Mouse (Mus musculus) left cerebral cortex, postnatal 10 days (tissue): ENCODE data around the gene Ice2. TPM values are rescaled to one million over a fixed set of nuclear protein-coding genes. Genes with fewer than 3 reads are reported as not detected.
A peak's percentile ranks its signal among the peaks of the same experiment; 100 is the strongest.

Experiments
- DNase-seq, 2 experiments: peaks; one replicate each; pipeline ENCODE4 v3.0.0; 2021 to 2022; ENCODE audit warnings: low spot score in 2 of 2, mixed read lengths in 1 of 2; ENCODE audit errors: extremely low spot score in 1 of 2
- intact Hi-C: fragments of 180-260 bp; cut with DNase I; formaldehyde crosslinking; loops from one replicate; pipeline ENCODE4 v1.15.1; 2025
- total RNA-seq, 2 experiments: library from RNA; stranded (reverse); gene quantifications; 2 replicates each; pipeline ENCODE4 v1.2.3; 2021

Gene Ice2
- total RNA-seq, 2 experiments from 2014 or later: 8.3 to 8.9 TPM

- DNase-seq: no peak
- intact Hi-C loops: no loop called here
Observed at GRCm38 (mm10) chr9:69455391-69455790, 57.7 kb downstream of the Ice2 start.

DNA sequence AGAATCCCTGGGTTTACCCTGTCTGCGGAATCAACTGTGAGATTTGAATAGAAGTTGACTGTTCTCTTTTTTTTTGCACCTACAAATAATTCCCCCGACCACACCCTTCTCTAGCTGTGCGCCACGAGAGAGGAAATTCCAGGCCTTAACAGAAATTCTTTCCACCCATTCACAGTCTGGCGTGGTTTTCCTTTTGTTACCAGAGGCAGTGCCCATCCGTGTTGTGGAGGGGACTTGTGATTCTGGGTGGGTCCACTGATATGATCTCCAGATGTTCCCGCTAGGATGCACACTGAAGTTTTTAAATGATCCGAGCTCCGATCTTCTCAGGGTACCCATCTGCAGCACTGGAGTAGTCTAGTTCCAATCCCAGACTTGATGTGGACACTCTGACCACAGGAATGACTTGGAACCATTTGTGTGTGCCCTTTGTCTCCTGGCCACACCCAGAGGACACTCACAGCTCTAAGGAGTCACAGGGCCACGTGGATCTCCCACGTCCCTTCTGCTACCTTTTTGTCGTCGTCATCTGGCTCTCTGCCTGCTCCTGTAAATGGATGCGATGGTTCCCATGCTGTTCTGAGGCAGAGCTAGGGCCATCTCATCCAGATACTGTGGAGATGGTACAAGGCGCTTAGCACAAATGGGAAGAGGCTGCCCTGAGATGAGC lies 58.8 kb downstream of the Ice2 start:
- intact Hi-C loops: no loop called here
- DNase-seq: no peak

DNA sequence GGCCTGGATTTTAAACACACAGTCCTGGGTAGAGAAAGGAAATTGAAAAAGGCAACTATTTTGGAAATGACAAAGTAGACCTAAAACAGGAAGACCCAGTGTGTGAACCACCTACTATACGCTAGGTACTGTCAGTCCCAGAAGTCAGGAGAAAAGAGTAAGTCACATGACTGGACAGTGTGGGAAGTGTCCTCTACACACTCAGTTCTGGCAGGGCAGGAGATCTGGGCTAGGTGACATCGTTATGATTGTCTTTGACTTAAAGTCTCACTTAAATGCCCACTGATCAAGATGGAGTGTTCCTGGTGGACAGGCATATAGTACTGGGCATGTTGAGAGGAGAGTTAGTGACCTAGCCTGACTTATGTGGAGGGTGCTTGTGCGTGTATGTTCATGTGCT lies 59.4 kb downstream of the Ice2 start:
- DNase-seq: no peak
- intact Hi-C loops: no loop called here

- peak in 1 of 2 experiments; percentile 63 for DNase-seq
- intact Hi-C loops: no loop called here
Observed at GRCm38 (mm10) chr9:69457747-69458625, 60.3 kb downstream of the Ice2 start.

DNA sequence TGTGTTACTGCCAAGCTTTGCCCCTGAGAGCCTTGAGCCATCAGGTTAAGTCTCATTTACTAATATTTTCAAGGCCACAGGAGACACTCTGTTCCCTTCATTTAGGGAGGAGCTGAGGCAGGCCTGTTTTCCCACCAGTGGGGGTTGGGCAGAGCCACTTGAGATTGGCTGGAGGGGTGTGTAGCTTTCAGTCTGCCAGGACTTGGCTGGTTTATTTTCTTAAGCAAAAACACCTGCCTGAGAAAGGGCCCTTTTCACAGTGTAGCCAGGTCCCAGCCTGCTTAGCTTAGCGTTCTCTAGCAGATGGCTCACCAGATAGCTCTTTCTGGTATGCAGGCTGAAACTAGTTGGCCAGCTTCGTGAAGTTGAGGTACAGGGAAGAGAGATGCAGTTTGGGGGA lies 61.3 kb downstream of the Ice2 start:
- intact Hi-C loops: no loop called here
- no peak for DNase-seq

- intact Hi-C loops: no loop called here
- DNase-seq: no peak
Observed at GRCm38 (mm10) chr9:69459876-69460275, 62.2 kb downstream of the Ice2 start.

- intact Hi-C loops: no loop called here
- DNase-seq: no peak
Observed at GRCm38 (mm10) chr9:69463046-69463445, 65.3 kb downstream of the Ice2 start.

DNA sequence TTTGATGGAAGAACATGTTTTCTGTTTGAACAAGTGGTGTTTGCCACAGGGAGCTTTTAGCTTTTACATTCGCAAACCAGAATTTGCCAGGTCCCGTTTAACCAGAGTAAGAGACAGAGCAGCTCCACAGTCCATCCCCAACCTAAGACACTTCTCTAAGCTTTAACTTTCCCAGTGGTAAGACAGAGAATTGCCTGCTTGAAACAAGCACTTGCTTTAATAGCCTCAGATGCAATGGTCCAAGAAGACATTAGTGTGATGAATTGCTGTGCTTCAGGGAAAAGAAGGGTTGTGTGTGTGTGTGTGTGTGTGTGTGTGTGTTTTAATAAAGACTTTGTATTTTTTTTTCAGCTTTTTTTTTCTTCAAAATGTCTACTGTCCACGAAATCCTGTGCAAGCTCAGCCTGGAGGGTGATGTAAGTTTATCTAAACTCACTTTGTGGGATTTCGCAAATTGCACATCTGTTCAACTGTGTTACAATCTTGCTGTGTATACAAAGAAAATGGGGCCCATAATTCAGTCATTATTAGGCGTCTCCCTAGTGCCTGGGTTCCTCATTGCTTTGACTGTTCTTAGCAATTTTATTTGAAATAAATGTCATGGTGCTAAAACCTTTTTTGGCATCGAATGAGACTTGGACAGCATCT lies 66.5 kb downstream of the Ice2 start:
- DNase-seq: no peak
- intact Hi-C loops: no loop called here

DNA sequence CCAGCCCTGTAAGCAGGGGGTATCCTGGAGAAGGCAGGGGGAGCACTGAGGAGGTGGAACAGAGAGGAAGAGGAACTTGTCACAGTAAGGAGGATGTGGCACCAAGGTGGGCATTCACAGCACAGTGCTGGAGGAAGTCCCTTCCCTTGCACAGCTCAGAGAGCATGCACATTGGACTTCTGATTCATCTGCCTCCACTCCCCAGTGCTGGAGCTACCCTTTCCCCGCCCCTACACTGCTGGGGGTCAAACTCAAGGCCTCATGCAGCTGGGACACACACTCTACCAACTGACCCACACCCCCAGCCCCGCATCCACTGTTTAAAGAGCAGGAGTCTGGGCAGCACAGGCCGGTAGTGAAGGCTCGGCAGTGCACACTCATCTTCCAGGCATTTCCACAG lies 68.4 kb downstream of the Ice2 start:
- intact Hi-C loops: no loop called here
- DNase-seq: no peak

- no peak for DNase-seq
Observed at GRCm38 (mm10) chr9:69467310-69467939, 69.7 kb downstream of the Ice2 start.

GRCm38 (mm10) chr9:69468991-69469390 lies 71.3 kb downstream of the Ice2 start:
- DNase-seq: no peak

More at GRCm38 (mm10) chr9:69467310-69467939, 69.7 kb downstream of the Ice2 start:
- intact Hi-C loops: no loop called here

DNA sequence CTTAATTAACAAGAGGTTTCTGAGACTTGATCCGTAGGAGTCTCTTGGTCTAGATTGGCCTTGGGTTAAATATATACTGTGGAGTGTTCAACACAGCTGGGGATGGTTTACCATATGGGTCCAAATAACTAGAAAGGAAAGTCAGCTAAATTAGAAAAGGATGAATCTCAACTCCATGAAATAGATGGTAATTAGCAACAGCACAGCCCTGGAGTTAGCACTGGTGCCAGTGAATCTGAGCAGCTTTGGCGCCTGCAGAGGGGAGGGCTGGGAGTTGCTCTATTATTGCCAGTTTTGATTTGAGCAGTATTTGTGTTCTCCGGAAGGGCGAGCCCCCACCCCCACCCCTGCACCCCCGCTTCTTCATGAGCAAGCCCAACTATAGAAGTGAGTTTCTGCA lies 72.7 kb downstream of the Ice2 start:
- intact Hi-C loops: no loop called here
- DNase-seq: no peak

More at GRCm38 (mm10) chr9:69468991-69469390, 71.3 kb downstream of the Ice2 start:
- intact Hi-C loops: no loop called here

DNA sequence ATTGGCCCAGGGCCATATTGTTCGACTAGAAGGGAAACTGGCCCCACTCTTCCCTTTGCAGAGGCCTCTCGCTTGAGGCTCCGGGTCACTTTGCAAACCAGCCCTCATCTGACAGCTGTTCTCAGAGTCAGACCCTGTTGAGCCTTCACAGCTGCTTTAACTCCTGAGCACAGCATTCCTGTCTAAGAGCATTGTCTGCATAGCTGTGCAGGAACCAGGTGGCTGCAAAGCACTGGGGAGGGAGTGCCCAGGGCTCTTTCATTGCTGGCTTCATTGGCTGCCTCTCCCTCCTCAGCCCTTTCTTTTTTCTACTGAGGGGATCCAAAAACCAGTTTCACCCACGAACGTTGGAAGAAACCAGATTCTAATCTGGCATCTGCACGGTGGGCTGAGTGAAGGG lies 73.2 kb downstream of the Ice2 start:
- intact Hi-C loops: no loop called here
- DNase-seq: no peak

DNA sequence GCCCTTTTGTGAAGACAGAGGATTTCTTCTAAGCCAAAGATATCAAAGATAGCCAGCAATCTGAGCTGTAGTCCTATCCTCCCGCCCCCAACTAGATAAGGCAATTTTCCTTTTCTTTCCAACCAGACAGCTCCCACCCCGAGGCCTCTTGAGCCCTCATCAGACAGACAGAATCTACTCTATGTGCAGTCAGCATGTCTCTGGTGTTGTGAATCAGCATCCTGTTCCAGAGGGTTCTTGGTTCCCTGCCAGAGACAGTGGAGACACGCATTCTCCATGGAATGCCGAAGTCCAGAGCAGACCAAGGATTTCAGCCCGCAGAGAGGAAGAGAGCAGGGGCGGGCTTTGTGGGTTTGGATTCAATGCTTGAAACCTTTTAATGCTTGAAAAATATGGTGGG lies 75.0 kb downstream of the Ice2 start:
- intact Hi-C loops: no loop called here
- peak in 1 of 2 experiments; percentile 77 for DNase-seq

DNA sequence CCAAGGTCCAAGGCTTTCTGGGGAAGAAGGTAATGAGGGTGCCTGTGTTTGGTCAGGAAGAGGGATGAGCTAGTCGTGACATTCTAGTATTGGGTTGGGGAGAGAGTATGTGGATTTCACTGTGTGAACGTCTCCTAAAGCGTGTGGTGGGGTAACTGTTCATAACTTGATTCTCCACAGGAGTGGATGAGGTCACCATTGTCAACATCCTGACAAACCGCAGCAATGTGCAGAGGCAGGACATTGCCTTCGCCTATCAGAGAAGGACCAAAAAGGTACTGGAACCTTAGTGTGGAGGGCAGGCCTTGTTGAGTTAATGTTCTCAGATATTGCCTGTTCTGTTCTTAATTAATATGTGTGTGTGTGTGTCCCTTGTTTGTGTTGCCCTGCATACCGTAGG lies 78.2 kb downstream of the Ice2 start:
- no peak for DNase-seq
- intact Hi-C loops: no loop called here

GRCm38 (mm10) chr9:69477195-69477823 lies 79.6 kb downstream of the Ice2 start:
- intact Hi-C loops: no loop called here
- DNase-seq: no peak

DNA sequence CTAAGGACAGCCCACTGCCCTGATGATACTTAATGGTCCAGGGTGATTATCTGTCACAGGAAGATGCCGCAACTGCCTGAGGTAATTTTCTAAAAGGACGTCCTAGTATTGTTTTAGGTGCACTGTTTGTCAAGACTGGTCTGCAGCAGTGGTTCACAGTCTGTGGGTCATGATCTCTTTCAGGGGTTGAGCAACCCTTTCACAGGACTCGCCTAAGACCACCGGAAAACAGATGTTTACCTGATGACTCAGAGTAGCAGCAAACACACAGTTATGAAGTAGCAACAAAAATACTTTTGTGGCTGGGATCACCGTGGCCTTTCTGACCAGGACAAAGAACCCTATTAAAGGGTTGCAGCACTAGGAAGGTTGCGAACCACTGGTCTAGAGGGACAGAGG lies 80.1 kb downstream of the Ice2 start:
- DNase-seq: no peak
- intact Hi-C loops: no loop called here

DNA sequence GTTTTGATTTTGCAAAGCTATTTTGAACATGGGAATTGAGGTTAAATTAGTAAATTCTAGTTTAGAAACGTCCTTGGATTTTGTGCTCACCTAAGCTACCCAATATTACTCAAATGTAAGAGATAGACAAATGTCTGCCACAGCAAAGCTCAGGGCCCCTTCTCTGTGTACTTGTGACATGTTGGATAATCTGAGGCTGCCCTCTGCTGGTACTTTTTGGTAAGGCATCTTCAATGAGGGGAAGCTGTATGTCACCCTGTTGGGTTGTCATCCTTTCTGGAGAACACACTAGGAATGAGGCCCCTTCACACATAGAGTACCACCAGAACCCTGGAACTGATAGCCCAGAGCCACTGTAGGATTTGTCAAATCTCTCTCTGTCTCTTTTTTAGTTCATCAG lies 82.6 kb downstream of the Ice2 start:
- DNase-seq: peak; percentile 81 to 87
- intact Hi-C loops: loop anchor here (2.0 to 10.0 kb wide), 3 partner anchors 62 to 1466 kb away; no protein-coding TSS in a partner anchor
